12 mouse cellular contexts compared by ENCODE assay signal in genomic region chr9:57597929-57598382, GRCm38 (mm10). TPM values are rescaled to one million over a fixed set of nuclear protein-coding genes. Genes with fewer than 3 reads are reported as not detected.
DNase-seq lines count a peak whose midpoint lies in the region; ATAC-seq and TF ChIP-seq lines count a peak whose summit lies in the region.
"Had no signal": no experiment of that assay in that cellular context is flagged by ENCODE, and none has a peak within 500 bp of the region (broad histone marks: within the 10 kb centered on the region; RNA-seq: fewer than 3 reads in every experiment).

No protein-coding gene starts in this region.

- H3K9ac ChIP-seq in forebrain, embryonic 12.5 days: no peak overlapping the region
- no peak overlapping the region; the same call in 1 of the 2 replicates for H3K9ac ChIP-seq in forebrain, embryonic 14.5 days (ENCODE audit: low read length)
- H3K9ac ChIP-seq in liver, postnatal 0 days (replicated peaks): no peak overlapping the region
- H3K9ac ChIP-seq in hindbrain, embryonic 13.5 days: peak overlapping the region; percentile 51
- peak overlapping the region; percentile 41; the same call in 1 of the 2 replicates for H3K9ac ChIP-seq in neural tube, embryonic 13.5 days
- H3K9ac ChIP-seq: lung, embryonic 14.5 days had no signal

- 31% methylated on average over 4 of the region's 4 CpGs for WGBS in forebrain, embryonic 12.5 days
- 25% methylated on average over 4 of the region's 4 CpGs for WGBS in forebrain, embryonic 14.5 days
- 48% methylated on average over 4 of the region's 4 CpGs for WGBS in liver, postnatal 0 days (ENCODE audit: insufficient replicate concordance)
- WGBS in hindbrain, embryonic 13.5 days: 15% methylated on average over 4 of the region's 4 CpGs
- WGBS in neural tube, embryonic 13.5 days: 23% methylated on average over 4 of the region's 4 CpGs
- WGBS in cerebellum, adult 2 months: 40% methylated on average over 4 of the region's 4 CpGs

- no peak overlapping the region for H3K27ac ChIP-seq in forebrain, embryonic 12.5 days
- H3K27ac ChIP-seq in forebrain, embryonic 14.5 days (ENCODE audit: low read depth, low read length): no peak overlapping the region
- H3K27ac ChIP-seq in liver, postnatal 0 days (ENCODE audit: low read depth): peak overlapping the region; percentile 22; the same call in 1 of the 2 replicates
- no peak overlapping the region for H3K27ac ChIP-seq in hindbrain, embryonic 13.5 days
- H3K27ac ChIP-seq in neural tube, embryonic 13.5 days (replicated peaks): peak overlapping the region; percentile 46; the same call in 1 of the 2 replicates
- no peak overlapping the region for H3K27ac ChIP-seq in cerebellum, adult 2 months (ENCODE audit: insufficient read depth, low read length)

- H3K4me3 ChIP-seq in forebrain, embryonic 12.5 days (replicated peaks): no peak overlapping the region
- H3K4me3 ChIP-seq in forebrain, embryonic 14.5 days (ENCODE audit: low read depth, low read length): no peak overlapping the region
- no peak overlapping the region for H3K4me3 ChIP-seq in liver, postnatal 0 days (ENCODE audit: low read depth, low read length)
- H3K4me3 ChIP-seq in hindbrain, embryonic 13.5 days: no peak overlapping the region
- no peak overlapping the region for H3K4me3 ChIP-seq in neural tube, embryonic 13.5 days
- no peak overlapping the region for H3K4me3 ChIP-seq in cerebellum, adult 2 months (replicated peaks; ENCODE audit: insufficient read depth, low read depth, low read length)

- no peak for DNase-seq in forebrain, embryonic 14.5 days (ENCODE audit: low spot score)
- DNase-seq in liver, postnatal 0 days: no peak
- no peak for DNase-seq in liver
- no peak for DNase-seq in thymus, postnatal 14 days
- no peak for DNase-seq in cerebellum, adult 2 months
- DNase-seq: adrenal gland, postnatal 14 days; lung, embryonic 14.5 days; right cerebral cortex, postnatal 4 days had no signal

- no peak for TF ChIP-seq POLR2A in cerebellum, adult 2 months (IDR thresholded peaks at IDR 0.05; ENCODE audit: borderline replicate concordance, insufficient read depth, low read length)

- H3K27me3 ChIP-seq in forebrain, embryonic 12.5 days: no peaks in the 10 kb centered on the region; the same call in 1 of the 2 replicates
- H3K27me3 ChIP-seq in forebrain, embryonic 14.5 days (replicated peaks; ENCODE audit: control insufficient read depth, insufficient read depth, low read length): no peaks in the 10 kb centered on the region
- H3K27me3 ChIP-seq in liver, postnatal 0 days (ENCODE audit: insufficient read depth, low read length): no peaks in the 10 kb centered on the region
- 0 out of 2 replicates have a peak, but pooled peaks cover 3% of the 10 kb centered on the region for H3K27me3 ChIP-seq in hindbrain, embryonic 13.5 days
- H3K27me3 ChIP-seq in neural tube, embryonic 13.5 days: no peaks in the 10 kb centered on the region
- no peaks in the 10 kb centered on the region for H3K27me3 ChIP-seq in cerebellum, adult 2 months (ENCODE audit: control insufficient read depth, insufficient read depth, low read length)

- H3K9me3 ChIP-seq in forebrain, embryonic 12.5 days: no peaks in the 10 kb centered on the region
- H3K9me3 ChIP-seq in forebrain, embryonic 14.5 days (replicated peaks; ENCODE audit: control insufficient read depth, low read length): no peaks in the 10 kb centered on the region
- no peaks in the 10 kb centered on the region for H3K9me3 ChIP-seq in liver, postnatal 0 days (ENCODE audit: low read length)
- H3K9me3 ChIP-seq in hindbrain, embryonic 13.5 days: no peaks in the 10 kb centered on the region
- no peaks in the 10 kb centered on the region for H3K9me3 ChIP-seq in neural tube, embryonic 13.5 days

- TF ChIP-seq CTCF in liver, postnatal 0 days (IDR thresholded peaks at IDR 0.05; ENCODE audit: low read depth): no peak
- no peak for TF ChIP-seq CTCF in cerebellum, adult 2 months (IDR thresholded peaks at IDR 0.05; ENCODE audit: borderline replicate concordance, insufficient read depth, low read depth, low read length)

- no peak overlapping the region for H3K4me2 ChIP-seq in forebrain, embryonic 12.5 days
- no peak overlapping the region for H3K4me2 ChIP-seq in forebrain, embryonic 14.5 days (ENCODE audit: low read length)
- H3K4me2 ChIP-seq in liver, postnatal 0 days (ENCODE audit: low read depth, low read length): no peak overlapping the region
- no peak overlapping the region for H3K4me2 ChIP-seq in hindbrain, embryonic 13.5 days
- H3K4me2 ChIP-seq in neural tube, embryonic 13.5 days: no peak overlapping the region
- H3K4me2 ChIP-seq: lung, embryonic 14.5 days had no signal

- TF ChIP-seq EP300 in liver, postnatal 0 days (IDR thresholded peaks at IDR 0.05; ENCODE audit: low read depth): no peak

- H3K36me3 ChIP-seq in forebrain, embryonic 12.5 days (replicated peaks): peaks cover 26% of the 10 kb centered on the region
- peaks cover 29% of the 10 kb centered on the region for H3K36me3 ChIP-seq in forebrain, embryonic 14.5 days (ENCODE audit: control insufficient read depth, insufficient read depth, low read length)
- peaks cover 17% of the 10 kb centered on the region; the same call in 1 of the 2 replicates for H3K36me3 ChIP-seq in liver, postnatal 0 days (replicated peaks; ENCODE audit: insufficient read depth, low read length)
- H3K36me3 ChIP-seq in hindbrain, embryonic 13.5 days: peaks cover 32% of the 10 kb centered on the region
- H3K36me3 ChIP-seq in neural tube, embryonic 13.5 days: peaks cover 31% of the 10 kb centered on the region

- peak; percentile 34; the same call in 1 of the 2 replicates for ATAC-seq in forebrain, embryonic 12.5 days (ENCODE audit: low FRiP score)
- ATAC-seq in forebrain, embryonic 14.5 days: no peak
- ATAC-seq in liver, postnatal 0 days: no peak
- no peak for ATAC-seq in hindbrain, embryonic 13.5 days (ENCODE audit: low FRiP score)
- ATAC-seq in neural tube, embryonic 13.5 days (ENCODE audit: low read depth): no peak

- peaks cover 39% of the 10 kb centered on the region for H3K4me1 ChIP-seq in forebrain, embryonic 12.5 days
- peaks cover 4% of the 10 kb centered on the region; the same call in 1 of the 2 replicates for H3K4me1 ChIP-seq in forebrain, embryonic 14.5 days (ENCODE audit: control insufficient read depth, insufficient read depth, low read length)
- no peaks in the 10 kb centered on the region; the same call in 1 of the 2 replicates for H3K4me1 ChIP-seq in liver, postnatal 0 days (ENCODE audit: insufficient read depth)
- H3K4me1 ChIP-seq in hindbrain, embryonic 13.5 days (replicated peaks): peaks cover 33% of the 10 kb centered on the region
- H3K4me1 ChIP-seq in neural tube, embryonic 13.5 days (replicated peaks): peaks cover 33% of the 10 kb centered on the region
- H3K4me1 ChIP-seq in cerebellum, adult 2 months (ENCODE audit: control insufficient read depth, insufficient read depth, low read length): peaks cover 6% of the 10 kb centered on the region; the same call in 1 of the 2 replicates

RNA-seq across cellular contexts. Expression of gene Cplx3, which starts 8.1 kb away (rescaled TPM):
- 0.65 TPM in 1 of 2 replicates, not detected in the other for polyA plus RNA-seq in forebrain, embryonic 12.5 days (2016; fragmentation: Nextera tagmentation; extraction: Ambion mirVana)
- 0.34 and 0.36 TPM in 2 replicates for polyA plus RNA-seq in forebrain, embryonic 14.5 days (2014; fragmentation: Nextera tagmentation; extraction: Ambion mirVana)
- polyA plus RNA-seq in liver, postnatal 0 days (2015; fragmentation: Nextera tagmentation; extraction: Ambion mirVana): not detected in 2 replicates
- 0.21 and 0.48 TPM in 2 replicates for polyA plus RNA-seq in hindbrain, embryonic 13.5 days (2015; fragmentation: Nextera tagmentation; extraction: Ambion mirVana)
- not detected in 2 replicates for polyA plus RNA-seq in neural tube, embryonic 13.5 days (2015; fragmentation: Nextera tagmentation; extraction: Ambion mirVana)
- 1.4 and 1.5 TPM in 2 replicates for polyA plus RNA-seq in cerebellum, adult 2 months (2012; rRNA removed)
- polyA plus RNA-seq: lung, embryonic 14.5 days had no signal

RNA-seq across cellular contexts. Expression of gene Ulk3, which starts 8.7 kb away (rescaled TPM):
- polyA plus RNA-seq in forebrain, embryonic 12.5 days (2016; fragmentation: Nextera tagmentation; extraction: Ambion mirVana): 19.9 and 24.1 TPM in 2 replicates
- polyA plus RNA-seq in forebrain, embryonic 14.5 days (2014; fragmentation: Nextera tagmentation; extraction: Ambion mirVana): 5.2 and 10.8 TPM in 2 replicates
- polyA plus RNA-seq in liver, postnatal 0 days (2015; fragmentation: Nextera tagmentation; extraction: Ambion mirVana): 3.6 and 3.7 TPM in 2 replicates
- 28.6 and 30.5 TPM in 2 replicates for polyA plus RNA-seq in hindbrain, embryonic 13.5 days (2015; fragmentation: Nextera tagmentation; extraction: Ambion mirVana)
- polyA plus RNA-seq in neural tube, embryonic 13.5 days (2015; fragmentation: Nextera tagmentation; extraction: Ambion mirVana): 25.9 and 26.5 TPM in 2 replicates
- polyA plus RNA-seq in cerebellum, adult 2 months (2012; rRNA removed): 39.5 and 40.3 TPM in 2 replicates

RNA-seq across cellular contexts. Expression of gene Lman1l, which starts 22.6 kb away (rescaled TPM):
- not detected in 2 replicates for polyA plus RNA-seq in forebrain, embryonic 12.5 days (2016; fragmentation: Nextera tagmentation; extraction: Ambion mirVana)
- not detected in 2 replicates for polyA plus RNA-seq in forebrain, embryonic 14.5 days (2014; fragmentation: Nextera tagmentation; extraction: Ambion mirVana)
- polyA plus RNA-seq in liver, postnatal 0 days (2015; fragmentation: Nextera tagmentation; extraction: Ambion mirVana): not detected in 2 replicates
- not detected in 2 replicates for polyA plus RNA-seq in hindbrain, embryonic 13.5 days (2015; fragmentation: Nextera tagmentation; extraction: Ambion mirVana)
- polyA plus RNA-seq in neural tube, embryonic 13.5 days (2015; fragmentation: Nextera tagmentation; extraction: Ambion mirVana): not detected in 2 replicates
- polyA plus RNA-seq in cerebellum, adult 2 months (2012; rRNA removed): 0.06 TPM in 1 of 2 replicates, not detected in the other
- polyA plus RNA-seq: cortical plate, adult 2 months; lung, embryonic 14.5 days had no signal

RNA-seq across cellular contexts. Expression of gene Scamp2, which starts 37.2 kb away (rescaled TPM):
- 57.8 and 60.6 TPM in 2 replicates for polyA plus RNA-seq in forebrain, embryonic 12.5 days (2016; fragmentation: Nextera tagmentation; extraction: Ambion mirVana)
- 55.5 and 56.4 TPM in 2 replicates for polyA plus RNA-seq in forebrain, embryonic 14.5 days (2014; fragmentation: Nextera tagmentation; extraction: Ambion mirVana)
- 29.6 and 31.2 TPM in 2 replicates for polyA plus RNA-seq in liver, postnatal 0 days (2015; fragmentation: Nextera tagmentation; extraction: Ambion mirVana)
- polyA plus RNA-seq in hindbrain, embryonic 13.5 days (2015; fragmentation: Nextera tagmentation; extraction: Ambion mirVana): 56.9 and 58.8 TPM in 2 replicates
- 48.0 and 53.7 TPM in 2 replicates for polyA plus RNA-seq in neural tube, embryonic 13.5 days (2015; fragmentation: Nextera tagmentation; extraction: Ambion mirVana)
- polyA plus RNA-seq in cerebellum, adult 2 months (2012; rRNA removed): 35.5 and 38.8 TPM in 2 replicates

RNA-seq across cellular contexts. Expression of gene Mpi, which starts 45.4 kb away (rescaled TPM):
- 62.3 and 62.5 TPM in 2 replicates for polyA plus RNA-seq in forebrain, embryonic 12.5 days (2016; fragmentation: Nextera tagmentation; extraction: Ambion mirVana)
- 46.1 and 47.5 TPM in 2 replicates for polyA plus RNA-seq in forebrain, embryonic 14.5 days (2014; fragmentation: Nextera tagmentation; extraction: Ambion mirVana)
- 7.3 and 8.2 TPM in 2 replicates for polyA plus RNA-seq in liver, postnatal 0 days (2015; fragmentation: Nextera tagmentation; extraction: Ambion mirVana)
- polyA plus RNA-seq in hindbrain, embryonic 13.5 days (2015; fragmentation: Nextera tagmentation; extraction: Ambion mirVana): 67.9 and 75.2 TPM in 2 replicates
- polyA plus RNA-seq in neural tube, embryonic 13.5 days (2015; fragmentation: Nextera tagmentation; extraction: Ambion mirVana): 70.8 and 73.1 TPM in 2 replicates
- polyA plus RNA-seq in cerebellum, adult 2 months (2012; rRNA removed): 86.5 and 95.1 TPM in 2 replicates

Comparison
In these comparisons a context has a peak if more than half of its experiments do, and no peak if none do; other contexts are left out.
1. H3K27ac ChIP-seq: peak in liver, postnatal 0 days (single experiment) and neural tube, embryonic 13.5 days (single experiment); none in forebrain, embryonic 12.5 days (single experiment), forebrain, embryonic 14.5 days (single experiment), hindbrain, embryonic 13.5 days (single experiment) and cerebellum, adult 2 months (single experiment).
2. H3K9ac ChIP-seq: peak in hindbrain, embryonic 13.5 days (single experiment) and neural tube, embryonic 13.5 days (single experiment); none in forebrain, embryonic 12.5 days (single experiment), forebrain, embryonic 14.5 days (single experiment) and liver, postnatal 0 days (single experiment).